Mouse (Mus musculus) monocyte, adult 59 days (primary cell): ENCODE data around the gene Kdm8. TPM values are rescaled to one million over a fixed set of nuclear protein-coding genes. Genes with fewer than 3 reads are reported as not detected.

ENCODE experiments used
- total RNA-seq, 2 experiments: library from RNA; stranded (reverse); gene quantifications; one replicate each; pipeline ENCODE4 v1.2.4; 2023

Gene Kdm8
- total RNA-seq, result 1 to 10 TPM; 2.0 to 3.8 TPM

GRCm38 (mm10) chr7:125444464-125445401, at the start of gene Kdm8:
TSS of gene Kdm8 (plus strand) at chr7:125444676.

GRCm38 (mm10) chr7:125490947-125491735, 46.7 kb downstream of the Kdm8 start, which contains the start of gene Nsmce1:
TSS of gene Nsmce1 (minus strand) at chr7:125491596.

Other genes starting within 250 kb of the Kdm8 start
- gene Nsmce1, start 46.9 kb downstream of the Kdm8 start, total RNA-seq, result 10 to 100 TPM; 13.0 to 15.2 TPM
- 10 to 100 TPM; 76.1 to 77.2 TPM for gene Il4ra, start 107.4 kb downstream of the Kdm8 start, total RNA-seq
- 10 to 100 TPM; 18.5 to 19.4 TPM for gene Il21r, start 158.8 kb downstream of the Kdm8 start, total RNA-seq